Mouse (Mus musculus) heart, embryonic 11.5 days (tissue): ENCODE data around the gene Rhbdd1. TPM values are rescaled to one million over a fixed set of nuclear protein-coding genes. Genes with fewer than 3 reads are reported as not detected.

Source experiments
- ATAC-seq: fragments of 200-750 bp; cut with Nextera tagmentation; replicated peaks from 2 replicates; pipeline ENCODE4 v1.8.0; 2017; ENCODE audit warnings: moderate library complexity; ENCODE audit not compliant: insufficient number of reproducible peaks, low FRiP score, low TSS enrichment
- H3K27ac ChIP-seq: fragments of 300-500 bp; sonication (generic); 2 replicates; pipeline ENCODE4 v1.5.1; 2014; ENCODE audit warnings: mild to moderate bottlenecking, low read depth, low read length
- H3K27me3 ChIP-seq: fragments of 300-500 bp; sonication (generic); 2 replicates; pipeline ENCODE4 v1.6.1; 2014; ENCODE audit warnings: mild to moderate bottlenecking, low read length, mixed read lengths; ENCODE audit not compliant: control insufficient read depth, insufficient read depth
- H3K36me3 ChIP-seq: fragments of 300-500 bp; sonication (generic); 2 replicates; pipeline ENCODE4 v1.6.1; 2014; ENCODE audit warnings: mild to moderate bottlenecking, low read length, moderate library complexity, mixed read lengths; ENCODE audit not compliant: control insufficient read depth, insufficient read depth
- H3K4me1 ChIP-seq: fragments of 300-500 bp; sonication (generic); 2 replicates; pipeline ENCODE4 v1.6.1; 2014; ENCODE audit warnings: low read length; ENCODE audit not compliant: control insufficient read depth, insufficient read depth
- H3K4me2 ChIP-seq: fragments of 300-500 bp; sonication (generic); 2 replicates; pipeline ENCODE4 v1.6.1; 2014; ENCODE audit warnings: mild to moderate bottlenecking, moderate library complexity
- H3K4me3 ChIP-seq: fragments of 300-500 bp; sonication (generic); 2 replicates; pipeline ENCODE4 v1.5.1; 2014; ENCODE audit warnings: low read depth, low read length
- H3K9ac ChIP-seq: fragments of 300-500 bp; sonication (generic); 2 replicates; pipeline ENCODE4 v1.6.1; 2014; ENCODE audit warnings: mild to moderate bottlenecking, low read depth, low read length, moderate library complexity
- H3K9me3 ChIP-seq: fragments of 300-500 bp; sonication (generic); replicated peaks from 2 replicates; pipeline ENCODE4 v1.6.1; 2016; ENCODE audit warnings: low read length; ENCODE audit not compliant: control insufficient read depth
- WGBS: fragments of 180-500 bp; shearing (Covaris S2); extraction: QIAGEN DNeasy Blood & Tissue Kit; methylation state at CpG from one replicate; pipeline ENCODE4 v1.1.7; 2014; ENCODE audit not compliant: insufficient replicate concordance; 5-methylcytosine and 5-hydroxymethylcytosine counted together
- polyA plus RNA-seq: library from polyadenylated mRNA; unstranded; fragments of >200 nt; fragmentation: Nextera tagmentation; extraction: Ambion mirVana; gene quantifications from 2 replicates; pipeline ENCODE4 v1.2.1, GENCODE M21; 2014

The Rhbdd1 gene
- polyA plus RNA-seq: 7.9 and 8.7 TPM in 2 replicates

DNA sequence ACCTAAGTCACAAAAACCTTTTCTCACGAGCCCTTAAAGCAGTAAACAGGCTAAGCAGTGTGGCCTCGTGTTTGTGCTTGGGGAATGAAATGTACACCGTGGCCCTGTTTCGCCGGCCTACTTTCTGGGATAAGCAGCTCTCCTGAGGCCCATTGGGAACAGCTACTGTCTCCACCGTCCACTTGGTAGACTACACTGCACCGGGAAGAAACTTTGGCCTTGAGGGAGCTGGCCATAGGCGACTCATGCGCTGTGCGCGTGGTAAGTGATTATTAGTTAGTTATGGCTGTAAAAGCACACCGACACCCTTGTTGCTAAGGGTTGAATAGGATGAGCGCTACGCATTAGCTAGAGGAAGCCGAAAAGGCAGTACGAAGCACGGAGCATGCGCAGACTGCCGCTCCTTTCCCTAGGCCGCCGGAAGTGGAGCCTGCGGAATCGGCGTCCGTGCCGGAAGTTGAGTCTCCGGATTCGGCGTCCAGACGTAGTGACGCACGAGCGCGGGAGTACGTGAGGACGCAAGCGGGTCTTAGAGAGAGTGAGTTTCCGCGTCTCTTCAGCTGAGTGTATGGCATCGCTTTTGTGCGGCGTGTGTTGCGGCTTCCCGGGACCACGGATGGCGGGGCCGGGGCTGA, at the start of gene Rhbdd1:
TSS of gene Rhbdd1 (plus strand) at position 342 of the 635 bp plus-strand sequence.
- Histone ChIP-seq H3K4me3 (peak within 1 kb of the TSS; percentile 92), H3K4me1 (peaks cover 3% of the 10 kb centered on the region), H3K9me3 (no peaks in the 10 kb centered on the region), H3K4me2 (peak within 1 kb of the TSS; percentile 83), H3K9ac (peak within 1 kb of the TSS; percentile 94), H3K27me3 (0 out of 2 replicates have a peak, but pooled peaks cover 2% of the 10 kb centered on the region), H3K36me3 (no peaks in the 10 kb centered on the region), H3K27ac (peak within 1 kb of the TSS; percentile 97)
- ATAC-seq: peak; percentile 96
- 7% methylated on average over 47 of the region's 47 CpGs for WGBS

DNA sequence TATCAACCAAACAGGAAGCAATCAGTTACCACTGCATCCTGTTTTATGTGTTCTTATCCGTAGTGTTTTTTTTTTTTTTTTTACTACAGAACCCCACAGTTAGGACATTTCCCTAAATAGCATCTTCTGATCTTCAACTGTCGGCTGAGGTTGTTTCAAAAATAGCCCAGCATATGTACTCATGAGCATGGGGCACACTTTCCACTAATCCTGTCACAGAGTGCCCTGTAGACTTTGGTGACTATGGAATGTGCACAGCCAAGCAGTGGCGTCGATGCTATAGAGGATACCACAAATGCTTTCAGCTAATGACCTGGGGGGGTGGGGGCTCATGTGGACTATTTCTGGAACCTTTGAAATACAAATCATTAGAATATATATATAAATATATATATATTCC, 48.7 kb upstream of the Rhbdd1 start:
- peaks cover 4% of the 10 kb centered on the region; the same call in 1 of the 2 replicates for H3K4me1 ChIP-seq
- no peaks in the 10 kb centered on the region for H3K36me3 ChIP-seq
- no peaks in the 10 kb centered on the region for H3K27me3 ChIP-seq
- H3K27ac ChIP-seq: peak overlapping the region; percentile 22; the same call in 1 of the 2 replicates
- WGBS: 27% methylated on average over 4 of the region's 4 CpGs
- H3K4me3 ChIP-seq: no peak overlapping the region
- peak overlapping the region; percentile 5; the same call in 1 of the 2 replicates for H3K4me2 ChIP-seq
- H3K9ac ChIP-seq: no peak overlapping the region
- ATAC-seq: 0 out of 2 replicates have a peak, but pooled peaks have one; percentile 55
- H3K9me3 ChIP-seq: no peaks in the 10 kb centered on the region

DNA sequence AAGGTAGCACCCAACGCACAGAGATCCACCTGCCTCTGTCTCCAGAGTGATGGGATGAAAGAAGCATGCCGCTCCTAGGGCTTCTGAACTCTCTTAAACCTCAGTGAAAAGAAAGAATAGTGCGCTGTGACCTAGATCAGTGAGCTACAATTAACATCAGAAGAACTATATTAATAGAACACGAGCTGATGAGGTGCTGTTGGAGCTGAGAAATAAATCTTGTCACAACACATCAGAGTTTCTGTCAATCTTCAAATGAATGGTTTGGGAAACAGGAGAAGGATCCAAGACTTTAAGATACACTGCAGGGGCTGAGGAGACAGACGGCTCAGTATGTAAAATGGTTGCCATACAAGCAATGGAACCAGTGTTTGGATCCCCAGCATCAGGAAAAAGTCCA, 44.0 kb upstream of the Rhbdd1 start:
- Histone ChIP-seq H3K4me2 (no peak overlapping the region), H3K27me3 (no peaks in the 10 kb centered on the region), H3K4me3 (no peak overlapping the region), H3K9ac (no peak overlapping the region), H3K4me1 (peaks cover 15% of the 10 kb centered on the region), H3K36me3 (no peaks in the 10 kb centered on the region), H3K9me3 (no peaks in the 10 kb centered on the region), H3K27ac (no peak overlapping the region)
- ATAC-seq: no peak
- WGBS: 82% methylated on average over 5 of the region's 5 CpGs

DNA sequence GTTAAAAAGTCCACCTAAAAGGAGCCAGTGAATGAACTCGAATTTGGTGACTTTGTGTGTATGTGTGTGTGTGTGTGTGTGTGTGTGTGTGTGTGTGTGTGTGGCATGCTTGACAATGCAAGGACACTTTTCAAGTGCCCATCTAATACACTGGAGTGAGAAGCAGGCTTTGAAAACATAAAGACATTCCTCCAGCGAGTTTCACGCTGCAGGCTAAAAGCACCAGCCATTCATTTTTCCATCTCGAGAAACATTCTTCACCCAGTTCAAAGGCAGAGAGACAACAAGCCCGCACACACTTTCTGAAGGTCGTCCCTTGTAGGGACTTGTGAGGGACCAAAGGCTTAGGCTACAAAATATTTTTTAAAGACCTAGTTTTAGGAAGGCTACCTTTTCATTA, 42.7 kb upstream of the Rhbdd1 start:
- H3K4me3 ChIP-seq: no peak overlapping the region
- no peak overlapping the region for H3K9ac ChIP-seq
- peak overlapping the region; percentile 54; the same call in 1 of the 2 replicates for H3K27ac ChIP-seq
- WGBS: 43% methylated on average over 6 of the region's 6 CpGs
- H3K27me3 ChIP-seq: no peaks in the 10 kb centered on the region
- H3K36me3 ChIP-seq: no peaks in the 10 kb centered on the region
- no peak overlapping the region for H3K4me2 ChIP-seq
- no peaks in the 10 kb centered on the region for H3K9me3 ChIP-seq
- no peak for ATAC-seq
- H3K4me1 ChIP-seq: peaks cover 14% of the 10 kb centered on the region

DNA sequence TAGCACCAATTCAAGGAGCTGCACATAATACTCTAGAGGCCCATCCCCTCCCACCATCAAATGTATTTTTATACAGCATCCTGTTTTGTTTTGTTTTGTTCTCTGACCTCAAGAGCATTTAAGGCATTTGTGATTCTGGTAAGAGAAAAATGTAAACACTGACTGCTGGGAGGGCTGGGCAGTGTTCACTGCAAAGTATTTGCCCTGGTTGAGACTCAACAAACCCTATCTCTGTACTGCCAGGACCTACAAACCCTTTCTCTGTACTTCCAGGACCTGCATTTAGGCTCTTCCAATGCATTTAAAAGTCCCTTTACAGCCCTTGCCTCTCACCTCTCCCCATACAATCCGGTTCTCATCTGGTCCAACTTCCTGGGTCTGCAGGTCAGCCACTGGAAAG, 41.9 kb upstream of the Rhbdd1 start:
- Histone ChIP-seq H3K9ac (peak overlapping the region; percentile 17; the same call in 1 of the 2 replicates), H3K27ac (no peak overlapping the region; the same call in 1 of the 2 replicates), H3K9me3 (no peaks in the 10 kb centered on the region), H3K36me3 (no peaks in the 10 kb centered on the region), H3K27me3 (no peaks in the 10 kb centered on the region), H3K4me2 (no peak overlapping the region; the same call in 1 of the 2 replicates), H3K4me1 (peaks cover 14% of the 10 kb centered on the region), H3K4me3 (no peak overlapping the region)
- WGBS: 58% methylated on average over 1 of the region's 1 CpGs
- ATAC-seq: no peak

DNA sequence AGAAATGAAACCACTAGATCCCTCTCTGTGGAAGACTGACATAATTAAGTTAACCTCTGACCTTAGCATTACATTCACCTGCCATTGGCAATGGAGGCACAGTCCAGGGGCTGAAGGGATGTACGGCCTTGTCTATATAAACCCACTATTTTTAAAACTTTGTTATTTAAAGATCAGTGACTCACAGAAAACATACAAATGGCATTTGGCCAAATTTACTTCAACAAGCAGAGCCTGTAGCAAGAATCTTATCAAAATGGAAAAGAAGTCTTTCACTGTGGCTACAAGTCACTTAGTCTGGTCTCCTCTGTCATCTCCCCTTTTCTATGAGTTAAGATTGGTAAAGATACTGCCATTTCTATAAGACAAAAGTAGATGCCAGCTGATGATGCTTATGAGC, 36.5 kb upstream of the Rhbdd1 start:
- Histone ChIP-seq H3K9ac (no peak overlapping the region), H3K27me3 (no peaks in the 10 kb centered on the region), H3K4me2 (no peak overlapping the region), H3K4me1 (peaks cover 17% of the 10 kb centered on the region; the same call in 1 of the 2 replicates), H3K36me3 (no peaks in the 10 kb centered on the region), H3K9me3 (no peaks in the 10 kb centered on the region), H3K4me3 (no peak overlapping the region), H3K27ac (no peak overlapping the region)
- WGBS: 31% methylated on average over 1 of the region's 1 CpGs
- ATAC-seq: no peak

DNA sequence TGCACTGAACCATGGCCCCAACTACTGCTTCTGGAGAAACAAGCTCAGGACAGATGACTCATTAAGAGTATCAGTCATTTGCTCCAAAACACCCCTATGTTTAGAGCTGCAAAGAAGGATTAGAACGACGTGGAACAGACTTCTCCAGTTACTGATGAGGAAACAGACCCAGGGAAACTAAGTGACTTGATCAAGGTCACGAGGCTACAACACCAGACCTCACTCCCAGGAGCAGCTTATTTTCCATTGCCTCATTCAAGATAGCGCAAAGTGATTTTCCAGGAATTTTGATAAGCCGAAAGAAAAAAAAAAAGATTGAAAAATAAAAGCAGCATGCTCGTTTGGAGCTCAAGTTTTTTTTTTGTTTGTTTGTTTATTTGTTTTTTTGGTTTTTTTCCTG, 34.4 kb upstream of the Rhbdd1 start:
- no peaks in the 10 kb centered on the region for H3K9me3 ChIP-seq
- 42% methylated on average over 6 of the region's 6 CpGs for WGBS
- no peak for ATAC-seq
- H3K4me1 ChIP-seq: peaks cover 12% of the 10 kb centered on the region; the same call in 1 of the 2 replicates
- no peak overlapping the region for H3K9ac ChIP-seq
- no peaks in the 10 kb centered on the region for H3K27me3 ChIP-seq
- no peaks in the 10 kb centered on the region for H3K36me3 ChIP-seq
- H3K4me2 ChIP-seq: no peak overlapping the region
- peak overlapping the region; percentile 57 for H3K27ac ChIP-seq
- H3K4me3 ChIP-seq: no peak overlapping the region

DNA sequence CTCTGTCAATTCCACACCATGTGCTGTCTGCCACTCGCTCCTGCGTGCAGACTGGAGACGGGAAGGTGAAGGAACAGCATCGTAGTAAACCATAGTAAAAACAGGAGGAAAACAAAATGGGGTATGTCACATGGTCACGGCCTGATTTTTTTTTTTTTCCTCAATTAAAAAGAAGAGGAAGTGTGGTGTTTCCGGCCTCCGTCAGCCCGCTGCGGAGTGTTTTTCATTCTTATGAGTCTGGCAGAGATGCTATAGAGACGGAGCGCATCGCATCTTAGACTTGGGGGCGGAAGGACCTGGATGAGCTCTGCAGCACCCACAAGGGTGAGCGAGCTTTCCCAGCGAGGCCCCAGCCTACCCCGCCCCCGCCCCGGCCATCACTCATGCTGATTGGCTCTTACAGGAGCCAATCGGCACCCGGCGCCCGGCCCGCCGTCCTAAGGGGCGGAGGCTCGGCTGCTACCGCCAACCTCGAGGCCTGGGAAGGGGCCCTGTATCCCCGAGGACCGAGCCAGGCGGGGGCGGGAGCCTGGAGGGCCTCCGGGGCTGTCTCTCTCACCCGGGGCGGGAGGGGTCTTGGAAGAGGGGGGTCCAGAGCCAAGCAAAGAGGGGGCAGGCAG, 33.1 kb upstream of the Rhbdd1 start:
- Histone ChIP-seq H3K4me3 (peak overlapping the region; percentile 76), H3K4me1 (peaks cover 18% of the 10 kb centered on the region; the same call in 1 of the 2 replicates), H3K27me3 (no peaks in the 10 kb centered on the region), H3K27ac (peak overlapping the region; percentile 97), H3K9ac (peak overlapping the region; percentile 80), H3K36me3 (no peaks in the 10 kb centered on the region; the same call in 1 of the 2 replicates), H3K4me2 (peak overlapping the region; percentile 81), H3K9me3 (no peaks in the 10 kb centered on the region)
- peak; percentile 97 for ATAC-seq
- WGBS: 2% methylated on average over 35 of the region's 35 CpGs
